ENCODE assay signal across 8 mouse cellular contexts in the genomic region with DNA sequence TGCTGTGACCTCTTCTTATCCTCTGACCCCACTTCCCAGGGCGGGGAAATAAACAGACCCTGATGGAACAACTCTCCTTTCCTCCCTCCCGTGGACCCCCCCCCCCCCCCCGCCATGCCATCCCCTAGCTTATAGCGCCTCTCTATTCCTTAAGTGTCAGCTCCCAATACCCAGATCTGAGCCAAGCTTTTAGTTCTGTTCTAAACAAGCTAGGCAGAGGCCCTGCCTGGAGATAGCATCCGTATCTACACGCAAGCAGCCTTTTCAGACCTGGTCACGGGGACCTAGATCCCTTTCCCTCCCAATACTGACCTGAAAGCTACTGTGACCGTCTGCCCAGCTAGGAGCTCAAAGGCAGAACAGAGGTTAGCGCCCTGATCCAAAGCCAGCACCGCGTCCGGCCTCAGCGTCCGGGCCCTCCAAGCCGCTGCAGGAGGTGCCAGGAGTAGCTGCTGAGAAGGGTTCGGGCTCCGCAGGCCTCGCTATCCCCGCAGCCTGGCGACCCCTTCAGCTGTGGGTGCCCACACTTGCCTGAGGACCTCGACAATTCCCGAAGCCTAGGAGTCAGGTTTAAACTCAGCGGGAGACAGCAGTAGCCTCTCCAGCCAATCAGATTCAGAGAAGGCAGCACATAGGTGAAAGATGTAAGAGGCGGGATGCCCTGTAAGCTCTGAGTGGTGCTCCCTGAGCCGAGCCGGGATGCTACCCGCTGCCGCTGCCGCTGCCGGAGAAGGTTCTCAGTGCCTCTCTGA. TPM values are rescaled to one million over a fixed set of nuclear protein-coding genes. Genes with fewer than 3 reads are reported as not detected.
DNase-seq lines count a peak whose midpoint lies in the region; ATAC-seq and TF ChIP-seq lines count a peak whose summit lies in the region.

TSS of gene Sgo2b (minus strand) at position 623 of the 752 bp plus-strand sequence.

- 5% methylated on average over 30 of the region's 30 CpGs for WGBS in liver, embryonic 11.5 days
- WGBS in intestine, embryonic 14.5 days: 8% methylated on average over 29 of the region's 30 CpGs
- WGBS in olfactory bulb, adult 2 months: 9% methylated on average over 29 of the region's 30 CpGs

- 0 out of 2 replicates have a peak within 1 kb of the TSS, but pooled peaks have one; percentile 1 for H3K4me3 ChIP-seq in liver, embryonic 11.5 days (ENCODE audit: low read depth, low read length)
- peak within 1 kb of the TSS; percentile 22 for H3K4me3 ChIP-seq in intestine, embryonic 14.5 days (ENCODE audit: low read depth, low read length)
- H3K4me3 ChIP-seq in olfactory bulb, adult 2 months (ENCODE audit: insufficient read depth, low read depth, low read length): peak within 1 kb of the TSS; percentile 37
- no peak within 1 kb of the TSS for H3K4me3 ChIP-seq in gastrocnemius, adult 2 months

- peaks cover 2% of the 10 kb centered on the region; the same call in 1 of the 2 replicates for H3K27me3 ChIP-seq in liver, embryonic 11.5 days (replicated peaks; ENCODE audit: control insufficient read depth, insufficient read depth, low read length)
- no peaks in the 10 kb centered on the region for H3K27me3 ChIP-seq in intestine, embryonic 14.5 days (replicated peaks; ENCODE audit: control insufficient read depth, insufficient read depth, low read length)

- no peak for ATAC-seq in liver, embryonic 11.5 days (replicated peaks; ENCODE audit: low FRiP score)
- 0 out of 2 replicates have a peak, but pooled peaks have one; percentile 15 for ATAC-seq in intestine, embryonic 14.5 days (replicated peaks; ENCODE audit: low FRiP score, low TSS enrichment, low read depth)

- H3K4me2 ChIP-seq in liver, embryonic 11.5 days: peak within 1 kb of the TSS; percentile 49
- peak within 1 kb of the TSS; percentile 55 for H3K4me2 ChIP-seq in intestine, embryonic 14.5 days (ENCODE audit: low read length)

- DNase-seq in liver, embryonic 11.5 days (ENCODE audit: low spot score): peak; percentile 31
- no peak for DNase-seq in liver
- DNase-seq in embryo, embryonic 11 days: peak; percentile 44
- peak; percentile 58 for DNase-seq in intestine, embryonic 14.5 days (ENCODE audit: low spot score)
- DNase-seq in gastrocnemius, adult 2 months: no peak
- DNase-seq in gastrocnemius, adult 8-10 months (ENCODE audit: low spot score in 2 of 2): no peak
- DNase-seq in layer of hippocampus, adult 11-12 months (ENCODE audit: low spot score): no peak

- H3K4me1 ChIP-seq in liver, embryonic 11.5 days (replicated peaks; ENCODE audit: control insufficient read depth, insufficient read depth, low read length): no peaks in the 10 kb centered on the region
- H3K4me1 ChIP-seq in intestine, embryonic 14.5 days (replicated peaks; ENCODE audit: control insufficient read depth, insufficient read depth, low read length): peaks cover 7% of the 10 kb centered on the region; the same call in 1 of the 2 replicates
- H3K4me1 ChIP-seq in olfactory bulb, adult 2 months (ENCODE audit: control insufficient read depth, insufficient read depth, low read length): peaks cover 6% of the 10 kb centered on the region; the same call in 1 of the 2 replicates

- no peak within 1 kb of the TSS for H3K9ac ChIP-seq in liver, embryonic 11.5 days (ENCODE audit: low read depth, low read length)
- H3K9ac ChIP-seq in intestine, embryonic 14.5 days (ENCODE audit: low read length): peak within 1 kb of the TSS; percentile 22; the same call in 1 of the 2 replicates

- H3K9me3 ChIP-seq in liver, embryonic 11.5 days (ENCODE audit: control insufficient read depth, low read length): no peaks in the 10 kb centered on the region
- H3K9me3 ChIP-seq in intestine, embryonic 14.5 days (ENCODE audit: control insufficient read depth, low read length): no peaks in the 10 kb centered on the region

- no peak for TF ChIP-seq POLR2A in olfactory bulb, adult 2 months (IDR thresholded peaks at IDR 0.05; ENCODE audit: insufficient read depth, low read depth, low read length)

- intact Hi-C loops in gastrocnemius, adult 2 months (cut with DNase I): no loop called here

- no peak within 1 kb of the TSS for H3K27ac ChIP-seq in liver, embryonic 11.5 days (ENCODE audit: low read depth, low read length)
- H3K27ac ChIP-seq in intestine, embryonic 14.5 days (ENCODE audit: low read depth): no peak within 1 kb of the TSS
- no peak within 1 kb of the TSS for H3K27ac ChIP-seq in olfactory bulb, adult 2 months (ENCODE audit: insufficient read depth, low read depth, low read length)
- H3K27ac ChIP-seq in gastrocnemius, adult 2 months: no peak within 1 kb of the TSS

- H3K36me3 ChIP-seq in liver, embryonic 11.5 days (ENCODE audit: control insufficient read depth, insufficient read depth, low read length): no peaks in the 10 kb centered on the region
- H3K36me3 ChIP-seq in intestine, embryonic 14.5 days (ENCODE audit: control insufficient read depth, insufficient read depth, low read length): no peaks in the 10 kb centered on the region

- TF ChIP-seq CTCF in olfactory bulb, adult 2 months (IDR thresholded peaks at IDR 0.05; ENCODE audit: insufficient read depth, low read depth, low read length): no peak
- no peak for TF ChIP-seq CTCF in gastrocnemius, adult 2 months (IDR thresholded peaks at IDR 0.05)

RNA-seq across cellular contexts. Expression of gene Sgo2b, which starts in this region (rescaled TPM):
- not detected in 2 replicates for polyA plus RNA-seq in liver, embryonic 11.5 days (2014; fragmentation: Nextera tagmentation; extraction: Ambion mirVana)
- polyA plus RNA-seq in intestine, embryonic 14.5 days (2014; fragmentation: Nextera tagmentation; extraction: Ambion mirVana): not detected in 2 replicates
- polyA plus RNA-seq in olfactory bulb, adult 2 months (2012; ENCODE audit: insufficient read depth, insufficient read length, low replicate concordance, missing spikeins): not detected in 2 replicates
- total RNA-seq in gastrocnemius, adult 2 months (2021): not detected
- total RNA-seq in gastrocnemius, adult 8-10 months (2022): not detected

Comparison
In these comparisons a context has a peak if more than half of its experiments do, and no peak if none do; other contexts are left out.
1. Peak in DNase-seq, H3K4me3 ChIP-seq and H3K4me2 ChIP-seq in liver, embryonic 11.5 days; RNA of the gene not detected or under 1 TPM.
2. Peak in DNase-seq, ATAC-seq, H3K4me3 ChIP-seq, H3K9ac ChIP-seq and H3K4me2 ChIP-seq in intestine, embryonic 14.5 days; RNA of the gene not detected or under 1 TPM.